Comparison of ENCODE assay signal across 8 mouse cellular contexts in genomic region chr15:77152336-77153087, GRCm38 (mm10).
DNase-seq lines count a peak whose midpoint lies in the region; ATAC-seq and TF ChIP-seq lines count a peak whose summit lies in the region.

No protein-coding gene starts in this region.

- H3K4me1 ChIP-seq in hindbrain, postnatal 0 days (ENCODE audit: insufficient read depth, low read length), result peaks cover 33% of the 10 kb centered on the region
- H3K4me1 ChIP-seq in liver, embryonic 11.5 days (replicated peaks; ENCODE audit: control insufficient read depth, insufficient read depth, low read length), result peaks cover 22% of the 10 kb centered on the region

- H3K27me3 ChIP-seq in hindbrain, postnatal 0 days (ENCODE audit: insufficient read depth, low read length), result no peaks in the 10 kb centered on the region
- no peaks in the 10 kb centered on the region; the same call in 1 of the 2 replicates for H3K27me3 ChIP-seq in liver, embryonic 11.5 days (replicated peaks; ENCODE audit: control insufficient read depth, insufficient read depth, low read length)

- H3K27ac ChIP-seq in hindbrain, postnatal 0 days, result peak overlapping the region; percentile 96
- H3K27ac ChIP-seq in liver, embryonic 11.5 days (ENCODE audit: low read depth, low read length), result peak overlapping the region; percentile 78

- WGBS in hindbrain, postnatal 0 days, result 1% methylated on average over 19 of the region's 19 CpGs
- 2% methylated on average over 19 of the region's 19 CpGs for WGBS in liver, embryonic 11.5 days

- no peak for DNase-seq in frontal cortex, postnatal 14 days (ENCODE audit: low spot score in 2 of 2)
- peak; percentile 34 for DNase-seq in Muller cell, postnatal 12 days (ENCODE audit: inconsistent ontology term)
- DNase-seq in embryo, embryonic 9.5 days (ENCODE audit: extremely low spot score), result peak; percentile 39
- DNase-seq in hindbrain, postnatal 0 days (ENCODE audit: low spot score), result peak; percentile 69
- no peak for DNase-seq in liver, embryonic 11.5 days (ENCODE audit: low spot score)
- DNase-seq in right cerebral cortex, adult 2 months (ENCODE audit: low spot score in 2 of 2), result peak; percentile 51 to 69
- DNase-seq in thymus, postnatal 10 days (ENCODE audit: low spot score in 2 of 2), result no peak

- ATAC-seq in frontal cortex, adult (ENCODE audit: low TSS enrichment), result peak; percentile 33; the same call in 1 of the 2 replicates
- no peak; the same call in 1 of the 2 replicates for ATAC-seq in hindbrain, postnatal 0 days
- ATAC-seq in liver, embryonic 11.5 days (replicated peaks; ENCODE audit: low FRiP score), result no peak

- H3K4me3 ChIP-seq in hindbrain, postnatal 0 days (ENCODE audit: low read length), result peak overlapping the region; percentile 65
- peak overlapping the region; percentile 55 for H3K4me3 ChIP-seq in liver, embryonic 11.5 days (ENCODE audit: low read depth, low read length)

- no peaks in the 10 kb centered on the region for H3K9me3 ChIP-seq in hindbrain, postnatal 0 days (ENCODE audit: low read length)
- no peaks in the 10 kb centered on the region for H3K9me3 ChIP-seq in liver, embryonic 11.5 days (ENCODE audit: control insufficient read depth, low read length)

- TF ChIP-seq CTCF in hindbrain, postnatal 0 days (IDR thresholded peaks at IDR 0.05; ENCODE audit: low read depth), result peak; percentile 35

- no peaks in the 10 kb centered on the region for H3K36me3 ChIP-seq in hindbrain, postnatal 0 days (ENCODE audit: insufficient read depth, low read length)
- H3K36me3 ChIP-seq in liver, embryonic 11.5 days (ENCODE audit: control insufficient read depth, insufficient read depth, low read length), result no peaks in the 10 kb centered on the region

- H3K9ac ChIP-seq in hindbrain, postnatal 0 days (replicated peaks; ENCODE audit: low read length), result peak overlapping the region; percentile 85
- peak overlapping the region; percentile 61 for H3K9ac ChIP-seq in liver, embryonic 11.5 days (ENCODE audit: low read depth, low read length)

- H3K4me2 ChIP-seq in hindbrain, postnatal 0 days (ENCODE audit: low read depth, low read length), result peak overlapping the region; percentile 79
- peak overlapping the region; percentile 69 for H3K4me2 ChIP-seq in liver, embryonic 11.5 days

Comparison
In these comparisons a context has a peak if more than half of its experiments do, and no peak if none do; other contexts are left out.
1. DNase-seq: peak in Muller cell, postnatal 12 days (single experiment), embryo, embryonic 9.5 days (single experiment), hindbrain, postnatal 0 days (single experiment) and right cerebral cortex, adult 2 months (2 of 2); none in frontal cortex, postnatal 14 days (0 of 2), liver, embryonic 11.5 days (single experiment) and thymus, postnatal 10 days (0 of 2).